Mouse (Mus musculus): Measurements from ENCODE around the gene Chtop. TPM values are rescaled to one million over a fixed set of nuclear protein-coding genes. Genes with fewer than 3 reads are reported as not detected.
A peak's percentile ranks its signal among the peaks of the same experiment; 100 is the strongest.

The Chtop gene
- total RNA-seq, 2 experiments from 2014 or later = 90.0 to 96.6 TPM

DNA sequence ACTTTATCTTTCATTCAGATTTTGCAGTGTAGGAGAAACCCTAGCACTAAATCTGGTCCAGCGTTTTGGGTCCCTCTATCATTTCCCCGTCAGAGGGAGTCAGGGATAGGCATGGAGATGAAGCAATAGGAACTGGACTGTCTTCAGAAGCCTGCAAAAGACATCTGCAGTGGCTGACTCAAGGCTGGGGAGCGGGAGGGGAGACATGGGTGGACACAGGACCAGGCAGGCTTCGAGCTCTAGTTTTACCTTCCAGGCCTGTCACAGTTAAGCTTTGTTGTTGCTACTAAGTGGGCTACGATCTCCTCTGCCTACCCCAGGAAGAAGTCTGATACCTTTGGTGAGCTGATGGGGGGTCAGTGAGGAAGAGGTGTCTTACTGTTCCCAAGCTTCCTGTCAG is 3.0 kb upstream of the Chtop start:
- DNase-seq = no peak

DNA sequence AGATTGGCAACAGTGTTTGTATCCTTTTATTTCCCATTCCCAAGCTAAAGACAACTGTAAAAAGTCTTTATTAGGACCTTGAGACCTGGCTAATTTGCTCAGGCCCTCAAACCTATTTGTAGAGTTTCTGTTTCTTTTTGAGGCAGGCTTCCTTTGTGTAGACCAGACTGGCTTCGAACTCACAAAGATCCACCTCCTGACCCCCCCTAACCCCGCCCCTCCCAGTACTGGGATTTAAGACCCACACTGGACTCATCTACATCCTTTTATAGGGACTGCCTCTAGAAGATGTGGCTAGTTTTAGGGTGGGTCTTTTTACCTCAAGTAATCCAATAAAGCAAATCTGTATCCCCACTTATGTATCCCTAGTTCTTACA is 437 bp upstream of the Chtop start:
- DNase-seq = no peak

DNA sequence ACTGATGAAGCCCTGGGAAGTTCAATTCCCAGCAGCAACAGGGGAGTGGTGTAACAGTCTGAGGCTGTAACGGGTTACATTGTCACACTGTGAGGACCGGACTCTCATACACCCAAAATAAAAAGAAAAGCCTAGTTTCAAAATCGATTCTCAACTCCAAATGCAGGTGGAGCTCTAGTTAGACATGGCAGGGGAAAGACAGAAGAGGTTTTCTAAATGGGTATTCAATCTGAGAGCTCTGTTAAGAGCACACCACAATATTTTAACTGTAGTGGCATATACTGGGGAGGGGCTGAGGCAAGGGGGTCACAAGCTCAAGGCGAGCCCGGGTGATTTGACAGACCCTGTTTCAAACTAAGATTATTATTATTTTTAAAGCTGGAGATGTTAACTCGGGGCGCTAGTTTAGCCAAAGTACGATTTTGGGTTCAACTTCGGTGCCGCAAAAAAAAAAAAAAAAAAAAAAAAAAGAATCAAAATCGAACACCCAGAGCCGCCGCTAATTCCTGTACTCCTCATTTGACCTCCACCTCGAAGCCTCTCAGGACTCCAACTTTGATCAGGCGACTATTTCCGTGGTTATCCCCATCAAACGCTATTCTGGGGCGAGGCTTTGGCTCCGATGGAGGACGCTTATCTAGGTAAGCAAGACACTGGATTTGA is 880 bp downstream of the Chtop start:
- DNase-seq = no peak

DNA sequence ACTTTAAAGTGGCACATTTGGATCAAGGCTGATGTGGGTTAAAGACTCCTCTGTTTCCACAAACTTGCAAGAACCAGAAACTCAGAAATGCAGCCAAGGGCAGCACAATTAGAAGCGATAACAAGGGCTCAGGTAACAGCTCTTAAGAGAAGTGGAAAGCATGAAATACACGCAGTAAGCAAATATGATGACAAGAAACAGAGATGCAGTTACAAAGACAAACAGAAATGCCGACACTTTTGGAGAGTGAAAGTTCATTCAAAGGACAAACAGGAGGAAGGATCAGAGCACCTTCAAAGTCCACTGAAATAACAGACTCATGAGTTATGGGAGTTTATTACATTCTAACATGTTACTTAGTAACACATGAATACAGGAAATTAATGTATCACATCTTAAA is 2.9 kb downstream of the Chtop start:
- DNase-seq = no peak

DNA sequence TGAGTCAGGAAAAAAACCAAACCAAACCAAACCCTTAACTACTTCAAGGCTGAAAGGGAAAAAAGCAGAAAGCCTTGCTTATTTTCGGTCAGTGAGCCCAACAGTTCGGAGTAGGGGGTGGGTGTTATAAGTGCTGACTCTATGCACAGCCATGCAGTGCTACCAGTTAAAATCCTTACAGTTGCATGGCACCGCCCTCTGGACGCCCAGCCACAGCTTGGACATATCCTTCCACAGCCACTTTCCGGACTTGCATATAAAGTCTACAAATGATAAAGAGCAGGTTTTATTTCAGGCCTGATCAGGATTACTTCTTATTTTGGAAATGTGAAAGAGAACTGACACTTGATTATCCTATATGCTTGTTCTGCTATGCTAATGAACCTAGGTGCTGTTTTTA is 4.1 kb downstream of the Chtop start:
- DNase-seq = no peak

DNA sequence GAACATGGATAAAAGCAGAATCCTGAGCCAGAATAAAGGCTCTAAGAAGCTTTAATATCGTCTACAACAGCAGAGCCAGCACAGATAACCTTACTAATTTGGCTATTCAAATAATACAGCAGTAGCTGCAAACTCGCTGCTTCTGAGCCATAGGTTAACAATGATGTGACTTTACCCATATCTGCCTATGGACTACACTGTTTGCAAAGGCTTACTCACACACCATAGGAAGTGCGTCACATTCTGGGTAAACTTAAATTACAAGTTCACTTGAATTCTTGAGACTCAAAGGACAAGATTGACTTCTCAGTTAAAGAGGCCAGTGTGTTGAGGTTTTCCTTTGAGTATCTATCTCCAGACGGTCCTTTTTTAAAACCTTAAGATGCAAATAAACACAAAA is 5.9 kb downstream of the Chtop start:
- no peak for DNase-seq

DNA sequence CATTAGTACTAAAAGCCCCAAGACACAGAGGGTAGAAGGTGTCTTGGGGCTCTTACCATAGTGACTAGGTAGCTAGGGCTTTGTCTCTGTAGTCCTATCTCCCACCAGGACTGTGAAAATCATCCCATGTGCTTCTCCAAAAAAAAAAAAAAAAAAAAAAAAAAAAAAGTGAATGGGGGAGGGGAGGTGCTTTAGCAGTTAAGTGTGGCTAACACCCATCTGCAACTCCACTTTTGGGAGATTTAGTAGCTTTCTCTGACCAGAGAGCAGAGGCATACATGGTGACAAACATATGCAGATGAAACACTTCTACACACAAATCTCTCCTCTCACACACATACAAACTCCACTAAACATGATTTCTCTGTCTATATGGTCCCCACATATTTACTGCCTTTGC is 11.7 kb downstream of the Chtop start:
- DNase-seq = no peak

DNA sequence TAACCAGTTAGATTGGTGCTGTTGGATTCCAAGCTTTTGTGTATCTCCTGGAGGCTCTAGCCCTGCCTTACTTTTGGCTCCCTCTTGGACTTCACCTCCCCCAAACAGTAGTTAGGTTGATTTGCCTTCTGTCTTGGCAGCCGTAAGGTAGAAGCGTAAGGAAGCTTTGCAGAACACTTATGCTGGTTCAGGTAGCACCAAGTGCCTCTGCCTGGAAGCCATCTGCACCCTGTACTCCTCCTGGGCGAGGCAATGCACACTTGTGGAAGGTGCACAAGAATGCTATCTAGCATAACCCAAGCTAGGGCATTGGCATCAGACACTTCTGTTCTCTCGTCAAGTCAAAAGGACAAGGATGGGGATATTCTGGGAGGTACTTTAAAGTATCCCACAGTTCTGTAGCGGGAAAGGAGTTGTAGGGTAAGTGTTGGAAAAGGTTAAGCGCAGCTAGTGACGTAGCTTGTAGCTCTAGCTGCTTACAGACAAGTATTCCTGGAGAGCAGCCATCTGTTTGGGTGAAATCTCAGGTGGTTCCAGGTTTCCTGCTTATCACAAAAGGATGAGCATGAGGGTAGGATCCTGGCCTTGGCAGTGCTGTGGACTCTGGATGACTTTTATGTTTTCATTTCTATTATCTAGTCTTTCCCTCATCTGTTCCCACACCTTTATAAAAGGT is 13.3 kb downstream of the Chtop start:
- no peak for DNase-seq

DNA sequence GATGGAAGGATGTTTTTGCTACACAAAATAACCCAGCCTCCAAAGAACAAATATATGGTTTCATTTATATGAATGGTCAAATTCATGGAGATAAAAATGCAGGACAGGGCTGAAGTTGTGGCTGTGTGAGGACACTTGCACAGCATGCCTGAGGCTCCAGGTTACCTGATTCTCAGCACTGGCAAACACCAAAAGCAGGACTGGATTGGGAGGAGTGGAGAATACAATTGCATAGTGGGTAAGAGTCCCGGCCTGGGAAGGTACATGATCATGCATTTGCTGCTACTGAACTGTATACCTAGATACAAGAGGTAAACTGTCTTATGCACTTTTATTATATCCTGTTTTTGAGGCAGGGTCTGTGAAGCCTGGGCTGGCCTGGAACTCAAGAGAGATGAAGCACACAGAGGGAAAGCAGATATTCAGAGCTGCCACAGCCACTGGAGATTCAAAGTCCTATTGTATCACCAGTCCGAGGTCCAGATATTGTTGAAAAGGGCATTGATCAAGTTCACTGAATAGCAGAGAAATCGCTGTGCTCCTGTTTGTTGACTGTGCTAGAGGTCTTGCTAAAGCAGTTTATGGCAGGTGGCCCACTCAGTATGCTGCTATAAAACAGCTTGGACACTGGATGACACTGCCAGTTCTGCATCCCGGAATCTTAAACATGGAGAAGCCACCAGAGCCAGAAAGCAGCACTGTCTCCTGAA is 15.3 kb downstream of the Chtop start:
- no peak for DNase-seq

DNA sequence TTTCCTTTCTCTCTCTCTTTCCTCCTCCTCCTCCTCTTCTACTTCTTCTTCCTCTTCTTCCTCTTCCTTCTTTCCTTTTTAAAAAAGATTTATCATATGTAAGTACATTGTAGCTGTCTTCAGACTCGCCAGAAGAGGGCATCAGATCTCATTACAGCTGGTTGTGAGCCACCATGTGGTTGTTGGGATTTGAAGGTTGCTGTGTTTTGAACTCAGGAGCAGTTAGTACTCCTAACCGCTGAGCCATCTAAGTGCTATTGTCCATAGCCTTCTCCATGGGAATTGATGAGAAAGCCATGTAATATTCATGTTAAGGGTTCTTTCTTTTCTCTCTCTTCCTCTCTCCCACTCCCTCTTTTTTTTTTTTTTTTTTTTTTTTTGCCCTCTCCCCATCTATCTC is 17.9 kb downstream of the Chtop start:
- DNase-seq = peak; percentile 53 to 61

DNA sequence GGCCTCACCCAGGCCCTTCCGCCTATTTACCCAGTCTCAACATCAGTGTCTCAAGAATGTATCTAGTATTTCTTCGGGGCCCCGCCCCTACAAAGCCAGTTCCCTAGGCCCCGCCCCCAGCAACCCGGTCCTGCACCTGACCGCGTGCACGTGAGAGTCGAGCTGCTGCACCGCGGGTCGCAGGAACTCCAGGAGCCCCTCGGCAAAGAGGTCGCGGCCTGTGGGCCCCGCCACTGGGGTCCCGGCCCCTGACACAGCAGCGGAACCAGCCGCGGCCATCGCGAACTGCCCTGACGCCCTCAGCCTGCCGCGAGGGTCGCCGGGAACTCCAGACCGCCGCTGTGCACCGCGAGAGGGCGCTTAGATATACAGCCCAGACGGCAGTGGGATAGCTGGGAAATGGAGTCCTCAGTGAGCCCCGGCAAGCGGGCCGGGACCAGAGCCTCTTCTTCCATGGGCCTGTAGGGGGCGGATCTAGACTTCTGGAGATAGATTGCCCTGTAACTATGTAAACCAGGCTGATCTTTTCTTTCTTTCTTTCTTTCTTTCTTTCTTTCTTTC is 18.5 kb downstream of the Chtop start, which contains the start of gene Snapin:
Snapin (minus strand) TSS at position 338 of the 561 bp plus-strand sequence.
- DNase-seq = peak; percentile 97

DNA sequence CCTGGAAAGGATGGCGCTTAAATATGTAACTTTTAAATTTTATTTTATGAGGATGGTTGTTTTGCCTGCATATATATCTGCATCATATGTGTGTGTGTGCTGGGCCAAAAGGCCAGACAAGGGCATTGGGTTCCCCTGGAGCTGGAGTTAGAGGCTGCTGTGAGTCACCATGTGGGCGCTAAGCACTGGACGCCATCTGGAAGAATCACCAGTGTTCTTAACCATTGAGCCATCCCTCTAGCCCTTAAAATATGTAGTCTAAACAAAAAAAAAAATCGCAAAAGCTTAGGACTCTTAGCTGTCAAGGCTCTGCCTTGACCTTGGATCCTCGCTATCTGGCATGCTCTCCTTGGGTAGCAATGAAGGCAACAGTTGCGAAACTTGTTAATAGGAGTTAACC is 20.7 kb downstream of the Chtop start:
- DNase-seq = no peak

DNA sequence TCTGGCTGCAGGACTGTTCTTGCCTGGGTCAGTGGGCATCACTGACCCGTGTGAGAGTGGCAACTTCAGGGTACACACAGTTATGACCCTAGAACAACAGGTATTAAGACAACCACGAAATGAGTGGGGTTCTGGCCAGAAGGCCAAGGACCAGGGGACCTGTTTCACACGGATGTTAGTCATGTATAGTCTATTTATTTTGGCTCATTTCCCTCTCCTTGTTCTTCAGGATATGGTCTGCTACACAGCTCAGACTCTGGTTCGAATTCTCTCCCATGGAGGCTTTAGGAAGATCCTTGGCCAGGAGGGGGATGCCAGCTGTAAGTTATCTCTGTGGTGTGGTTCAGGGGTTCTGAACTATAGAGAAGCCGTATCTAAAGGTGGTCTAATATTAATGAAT is 22.3 kb downstream of the Chtop start:
- no peak for DNase-seq

DNA sequence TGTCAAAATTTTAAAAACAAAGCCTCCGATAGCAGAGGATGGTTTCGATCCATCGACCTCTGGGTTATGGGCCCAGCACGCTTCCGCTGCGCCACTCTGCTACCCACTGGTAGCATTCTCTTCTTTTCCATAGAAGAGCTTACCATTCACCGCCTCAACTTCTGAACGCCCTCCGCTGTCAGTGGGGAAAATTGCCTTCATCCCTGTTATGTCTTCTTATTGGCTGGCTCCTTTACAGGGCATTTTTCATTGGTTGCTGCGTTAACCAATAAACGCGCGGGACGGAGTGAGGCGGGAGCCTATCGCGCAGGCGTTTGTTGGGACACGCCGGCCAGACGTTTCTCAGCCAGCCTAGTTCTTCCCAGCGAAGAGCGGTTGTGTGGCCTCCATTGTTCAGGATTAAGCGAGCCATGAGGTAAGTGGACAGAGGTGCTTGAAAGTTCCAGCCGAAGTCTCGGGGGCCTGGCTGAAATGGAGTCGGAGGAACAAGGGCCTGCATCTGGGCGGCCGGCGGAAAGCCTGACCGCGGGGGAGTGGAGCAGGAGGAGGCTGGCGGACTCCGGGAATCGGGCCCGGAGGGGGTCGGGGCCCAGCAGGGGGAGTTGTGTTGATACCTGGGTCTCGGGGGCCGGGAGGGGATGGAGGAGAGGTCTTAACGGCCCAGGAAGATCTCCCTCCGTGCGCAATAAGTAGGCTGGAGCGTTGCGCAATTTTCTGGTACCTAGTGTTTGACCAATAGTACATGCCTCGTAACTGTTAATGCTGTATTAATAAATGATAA is 33.3 kb downstream of the Chtop start, which contains the start of gene Ilf2:
Ilf2 (plus strand) TSS at position 296 of the 781 bp plus-strand sequence.
- peak; percentile 95 to 98 for DNase-seq

DNA sequence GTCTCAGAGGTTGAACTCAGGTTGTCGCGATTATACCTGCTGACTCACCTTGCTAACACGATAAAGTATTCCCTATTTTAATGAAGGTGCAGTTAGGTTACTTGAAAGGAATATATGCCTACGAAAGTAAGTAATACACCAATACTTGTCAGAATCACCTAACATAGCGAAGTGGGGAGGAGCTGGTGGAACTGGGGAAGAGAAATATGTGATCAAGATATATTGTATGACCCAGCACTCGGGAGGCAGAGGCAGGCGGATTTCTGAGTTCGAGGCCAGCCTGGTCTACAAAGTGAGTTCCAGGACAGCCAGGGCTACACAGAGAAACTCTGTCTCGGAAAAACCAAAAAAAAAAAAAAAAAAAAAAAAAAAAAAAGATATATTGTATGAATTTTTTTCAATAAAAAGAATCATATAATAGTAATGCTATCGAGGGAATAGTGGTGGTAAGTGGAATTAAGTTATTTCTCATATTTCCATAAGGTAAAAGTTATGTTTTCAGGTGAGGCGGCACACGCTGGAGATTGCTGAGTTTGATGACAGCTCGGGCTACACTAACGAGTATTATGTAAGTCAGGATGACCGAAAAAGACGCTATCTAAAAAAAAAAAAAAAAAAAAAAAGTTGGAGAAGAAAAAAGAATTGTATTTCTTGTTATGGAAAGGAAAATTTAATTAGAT is 34.0 kb downstream of the Chtop start:
- no peak for DNase-seq

DNA sequence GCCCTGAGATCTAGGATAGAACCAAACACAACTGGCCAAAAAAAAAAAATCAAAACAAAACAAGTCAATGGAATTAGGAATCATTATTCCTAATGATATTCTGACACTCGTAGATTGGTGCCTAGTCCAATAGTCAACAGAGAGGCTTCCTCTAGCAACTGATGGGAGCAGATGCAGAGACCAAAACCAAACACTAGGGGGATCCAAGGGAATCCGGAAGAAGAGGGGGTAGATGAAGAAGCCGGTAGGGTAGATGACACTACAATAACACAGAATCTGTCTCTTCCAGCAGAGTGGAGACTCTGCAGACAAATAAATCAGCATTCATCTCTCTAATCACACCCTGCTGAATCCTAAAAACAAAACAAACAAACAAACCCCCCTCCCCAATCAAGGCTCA is 37.1 kb downstream of the Chtop start:
- DNase-seq = peak; percentile 70 to 72

DNA sequence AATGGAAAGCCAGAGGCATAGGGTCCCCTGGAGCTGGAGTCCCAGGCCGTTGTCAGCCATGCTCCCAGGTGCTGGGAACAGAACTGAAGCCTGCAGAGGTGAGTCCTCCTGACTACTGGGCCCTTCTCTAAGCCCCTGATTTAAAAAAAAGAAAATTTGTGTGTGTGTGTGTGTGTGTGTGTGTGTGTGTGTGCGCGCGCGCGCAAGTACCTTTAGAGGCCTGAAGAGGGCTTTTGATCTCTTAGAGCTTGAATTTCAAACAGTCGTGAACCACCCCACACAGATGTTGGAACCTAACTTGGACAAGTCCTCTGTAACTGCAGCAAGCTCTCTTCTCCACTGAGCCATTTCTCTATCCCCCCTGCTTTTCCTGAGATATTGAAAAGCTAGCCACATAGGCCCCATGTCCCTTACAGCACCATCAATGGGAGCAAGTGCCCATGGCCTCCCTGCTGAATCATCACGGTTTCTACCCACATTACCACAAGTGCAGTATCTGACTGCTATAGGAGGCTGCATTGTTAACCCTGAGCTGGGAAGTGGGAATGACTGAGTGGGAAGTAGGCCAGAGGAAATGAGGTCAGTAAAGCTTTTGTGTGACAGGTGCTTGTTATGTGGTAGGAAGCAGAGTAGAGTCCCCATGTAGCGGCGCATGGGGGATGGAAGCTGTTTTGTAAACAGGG is 41.5 kb downstream of the Chtop start:
- no peak for DNase-seq

DNA sequence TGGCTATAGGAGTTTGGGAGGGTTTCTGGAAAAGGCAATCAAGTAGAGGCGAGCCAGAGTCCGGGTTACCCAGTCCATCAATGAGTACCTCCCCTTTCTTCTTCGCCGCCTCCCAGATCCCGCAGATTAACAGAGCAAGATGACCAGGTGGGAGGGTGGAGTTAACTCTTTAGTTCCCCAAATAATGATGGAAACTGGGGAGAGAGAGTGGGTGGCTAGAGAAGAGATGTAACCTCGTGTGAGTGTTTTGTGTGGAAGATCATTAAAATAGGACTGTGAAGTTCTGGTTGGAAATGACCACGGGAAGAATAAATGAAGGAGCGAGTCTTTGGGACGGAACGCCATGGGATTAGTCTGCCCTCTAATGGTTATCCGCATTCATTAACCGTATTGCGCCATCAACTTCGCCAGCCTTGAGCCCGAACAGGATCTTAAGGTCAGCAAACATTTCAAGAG is 43.0 kb downstream of the Chtop start:
- DNase-seq = peak; percentile 83

DNA sequence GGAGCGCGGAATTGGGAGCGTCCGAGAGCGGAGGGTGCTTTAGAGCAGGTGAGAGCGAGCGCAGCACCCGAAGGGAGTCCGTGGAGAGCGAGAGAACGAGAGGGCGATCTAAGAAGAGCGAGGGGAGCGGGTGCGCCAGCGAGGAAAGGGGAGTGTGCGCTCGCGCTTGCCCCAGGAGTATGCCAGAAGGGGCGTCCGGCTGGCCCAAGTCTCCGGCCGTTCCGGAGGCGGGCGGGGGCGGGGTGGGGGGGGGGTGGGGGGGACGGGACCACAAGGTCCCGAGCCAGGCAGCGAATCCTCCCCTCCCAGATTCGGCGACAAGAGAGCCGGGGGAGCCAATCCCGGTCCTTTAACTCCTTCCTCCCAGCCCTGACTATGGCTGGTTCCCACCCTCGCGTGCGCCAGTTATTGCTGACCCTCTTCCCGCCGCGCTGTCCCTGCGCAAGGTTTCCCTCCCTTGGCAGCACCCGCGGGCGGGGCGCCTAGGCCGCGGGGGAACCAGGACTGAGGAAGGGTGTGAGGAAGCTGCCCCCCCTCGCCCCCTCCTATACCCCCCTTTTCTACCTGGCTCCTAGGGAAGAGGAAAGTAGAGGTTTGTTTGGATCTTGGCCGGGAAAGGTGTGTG is 43.5 kb downstream of the Chtop start, which contains the start of gene Npr1:
Npr1 (minus strand) TSS at position 181 of the 625 bp plus-strand sequence.
- DNase-seq = peak; percentile 67 to 74

DNA sequence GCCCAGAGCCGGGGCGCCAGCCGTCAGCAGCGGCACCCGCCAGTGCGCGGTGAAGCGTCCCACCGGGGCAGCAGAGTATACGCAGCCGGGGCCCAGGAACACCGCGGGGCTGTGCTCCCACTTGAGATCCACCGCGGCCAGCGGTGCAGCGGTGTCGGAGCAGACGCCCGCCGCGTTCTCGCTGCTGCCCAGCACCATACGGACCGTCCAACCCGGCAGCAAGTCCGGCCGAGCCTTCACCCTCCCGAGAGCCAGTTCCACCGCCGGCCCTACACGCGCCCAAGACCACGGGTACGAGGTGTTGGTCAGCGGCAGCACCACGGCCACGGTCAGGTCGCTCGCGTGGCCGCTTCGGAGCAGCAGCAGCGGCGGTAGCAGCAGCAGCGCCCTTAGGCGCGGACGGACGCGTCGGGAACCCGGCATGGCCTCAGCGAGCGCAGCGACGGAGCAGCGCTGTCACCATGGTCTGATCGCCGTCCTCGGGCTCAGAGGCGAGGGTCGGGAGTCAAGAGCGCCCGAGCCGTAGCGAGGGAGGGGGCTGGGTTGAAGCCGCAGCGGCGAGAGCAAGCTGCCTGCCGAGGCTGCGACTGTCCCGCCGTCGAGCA is 44.1 kb downstream of the Chtop start:
- peak in 1 of 2 experiments; percentile 22 for DNase-seq
